Mouse (Mus musculus) neural tube, embryonic 15.5 days (tissue): ENCODE data around the gene Sephs1. TPM values are rescaled to one million over a fixed set of nuclear protein-coding genes. Genes with fewer than 3 reads are reported as not detected.

ENCODE experiments used
- ATAC-seq: fragments of 200-750 bp; cut with Nextera tagmentation; 2 replicates; pipeline ENCODE4 v1.8.0; 2017; ENCODE audit warnings: mild to moderate bottlenecking, moderate TSS enrichment, moderate library complexity; ENCODE audit not compliant: low FRiP score
- H3K27ac ChIP-seq: fragments of 300-500 bp; sonication (generic); replicated peaks from 2 replicates; pipeline ENCODE4 v1.5.1; 2015; ENCODE audit warnings: mild to moderate bottlenecking, inconsistent platforms
- H3K27me3 ChIP-seq: fragments of 300-500 bp; sonication (generic); replicated peaks from 2 replicates; pipeline ENCODE4 v1.6.1; 2015; ENCODE audit warnings: inconsistent platforms
- H3K36me3 ChIP-seq: fragments of 300-500 bp; sonication (generic); 2 replicates; pipeline ENCODE4 v1.6.1; 2015; ENCODE audit warnings: inconsistent platforms
- H3K4me1 ChIP-seq: fragments of 300-500 bp; sonication (generic); 2 replicates; pipeline ENCODE4 v1.6.1; 2015; ENCODE audit warnings: inconsistent platforms
- H3K4me2 ChIP-seq: fragments of 300-500 bp; sonication (generic); 2 replicates; pipeline ENCODE4 v1.6.1; 2015; ENCODE audit warnings: inconsistent platforms, mild to moderate bottlenecking, moderate library complexity
- H3K4me3 ChIP-seq: fragments of 300-500 bp; sonication (generic); replicated peaks from 2 replicates; pipeline ENCODE4 v1.5.1; 2015; ENCODE audit warnings: mild to moderate bottlenecking, inconsistent platforms
- H3K9ac ChIP-seq: fragments of 300-500 bp; sonication (generic); replicated peaks from 2 replicates; pipeline ENCODE4 v1.6.1; 2015; ENCODE audit warnings: mild to moderate bottlenecking, inconsistent platforms
- H3K9me3 ChIP-seq: fragments of 300-500 bp; sonication (generic); replicated peaks from 2 replicates; pipeline ENCODE4 v1.6.1; 2016; ENCODE audit warnings: inconsistent platforms
- WGBS: fragments of 180-500 bp; shearing (Covaris S2); methylation state at CpG from one replicate; pipeline ENCODE4 v1.1.7; 2015; ENCODE audit warnings: mixed read lengths; 5-methylcytosine and 5-hydroxymethylcytosine counted together
- polyA plus RNA-seq: library from polyadenylated mRNA; unstranded; fragments of >200 nt; fragmentation: Nextera tagmentation; extraction: Ambion mirVana; gene quantifications from 2 replicates; pipeline ENCODE4 v1.2.1, GENCODE M21; 2015

Gene Sephs1
- polyA plus RNA-seq, 1 experiment from 2014 or later = 43.8 TPM

- 75% methylated on average over 3 of the region's 3 CpGs for WGBS
These were observed 5.2 kb upstream of the Sephs1 start for GRCm38 (mm10) chr2:4876131-4876530.

DNA sequence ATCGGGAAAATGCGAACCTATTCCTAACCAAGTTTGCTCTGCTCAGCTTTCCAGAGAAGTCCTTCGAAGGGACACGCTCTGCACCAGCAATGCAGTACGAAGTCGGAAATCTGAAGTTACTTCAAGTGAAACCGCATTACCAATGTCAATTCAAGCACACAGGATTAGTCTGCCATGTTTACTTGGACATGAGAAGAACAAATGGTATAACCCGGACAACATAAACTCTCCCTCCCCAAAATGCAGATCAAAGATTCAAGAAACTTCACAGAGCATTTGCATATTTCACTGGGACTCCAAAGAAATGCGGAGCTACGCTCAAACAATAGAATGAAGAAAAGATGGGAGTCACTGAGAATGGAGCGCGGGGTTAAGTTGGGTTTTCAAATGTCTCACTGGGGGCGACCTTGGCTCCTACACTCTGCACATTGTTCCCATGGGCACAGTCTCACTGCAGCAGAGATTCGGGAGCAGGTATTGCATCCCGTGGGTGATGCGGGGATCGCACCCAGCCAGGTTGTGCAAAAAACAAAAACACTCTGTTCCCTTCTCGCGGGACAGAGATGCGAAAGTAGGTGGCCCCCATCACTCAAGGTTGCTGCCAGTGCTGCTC is 521 bp upstream of the Sephs1 start:
- peaks cover 1% of the 10 kb centered on the region for H3K36me3 ChIP-seq
- H3K9ac ChIP-seq = peak overlapping the region; percentile 99
- peak overlapping the region; percentile 69 for H3K4me2 ChIP-seq
- WGBS = 2% methylated on average over 20 of the region's 20 CpGs
- no peaks in the 10 kb centered on the region for H3K27me3 ChIP-seq
- H3K4me1 ChIP-seq = peaks cover 35% of the 10 kb centered on the region
- no peaks in the 10 kb centered on the region for H3K9me3 ChIP-seq
- ATAC-seq = peak; percentile 16
- peak overlapping the region; percentile 100 for H3K27ac ChIP-seq
- peak overlapping the region; percentile 96 for H3K4me3 ChIP-seq

More at GRCm38 (mm10) chr2:4876131-4876530, 5.2 kb upstream of the Sephs1 start:
- H3K9me3 ChIP-seq = no peaks in the 10 kb centered on the region
- no peak overlapping the region for H3K9ac ChIP-seq
- H3K4me1 ChIP-seq = peaks cover 15% of the 10 kb centered on the region
- H3K27me3 ChIP-seq = no peaks in the 10 kb centered on the region
- H3K27ac ChIP-seq = no peak overlapping the region
- no peaks in the 10 kb centered on the region for H3K36me3 ChIP-seq
- ATAC-seq = no peak
- H3K4me3 ChIP-seq = no peak overlapping the region
- no peak overlapping the region for H3K4me2 ChIP-seq

DNA sequence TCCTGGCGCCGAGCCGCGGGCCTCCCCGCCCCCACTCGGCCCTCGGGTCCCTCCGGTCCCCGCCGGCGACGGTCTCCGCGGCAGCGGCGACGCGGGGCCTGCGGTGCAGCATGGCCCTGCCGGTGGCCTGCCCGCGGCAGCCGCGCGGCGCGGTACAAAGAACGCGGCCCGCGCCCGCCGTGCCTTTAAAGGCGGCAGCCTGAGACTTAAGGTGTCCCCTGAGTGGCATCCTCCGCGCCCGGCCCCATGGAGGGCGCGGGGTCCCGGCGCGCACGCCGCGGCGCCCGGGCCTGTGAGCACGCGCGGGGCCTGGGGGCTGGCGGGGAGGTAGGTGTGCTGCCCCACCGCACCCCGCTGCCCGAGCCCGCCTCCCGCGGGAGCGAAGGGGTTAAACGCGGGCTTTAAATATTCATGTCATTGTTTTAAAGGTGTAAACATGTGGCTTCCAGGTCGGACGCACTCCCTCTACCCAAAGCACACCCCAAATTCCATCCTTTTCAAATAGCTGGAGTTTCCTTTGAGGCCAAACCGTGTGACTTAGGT is 956 bp downstream of the Sephs1 start:
- H3K9ac ChIP-seq = peak overlapping the region; percentile 99
- WGBS = under 1% methylated on average over 61 of the region's 63 CpGs
- H3K4me1 ChIP-seq = peaks cover 35% of the 10 kb centered on the region
- ATAC-seq = peak; percentile 64
- peak overlapping the region; percentile 100 for H3K27ac ChIP-seq
- no peaks in the 10 kb centered on the region for H3K9me3 ChIP-seq
- H3K4me2 ChIP-seq = peak overlapping the region; percentile 69
- peak overlapping the region; percentile 96 for H3K4me3 ChIP-seq
- no peaks in the 10 kb centered on the region for H3K27me3 ChIP-seq
- peaks cover 16% of the 10 kb centered on the region for H3K36me3 ChIP-seq

DNA sequence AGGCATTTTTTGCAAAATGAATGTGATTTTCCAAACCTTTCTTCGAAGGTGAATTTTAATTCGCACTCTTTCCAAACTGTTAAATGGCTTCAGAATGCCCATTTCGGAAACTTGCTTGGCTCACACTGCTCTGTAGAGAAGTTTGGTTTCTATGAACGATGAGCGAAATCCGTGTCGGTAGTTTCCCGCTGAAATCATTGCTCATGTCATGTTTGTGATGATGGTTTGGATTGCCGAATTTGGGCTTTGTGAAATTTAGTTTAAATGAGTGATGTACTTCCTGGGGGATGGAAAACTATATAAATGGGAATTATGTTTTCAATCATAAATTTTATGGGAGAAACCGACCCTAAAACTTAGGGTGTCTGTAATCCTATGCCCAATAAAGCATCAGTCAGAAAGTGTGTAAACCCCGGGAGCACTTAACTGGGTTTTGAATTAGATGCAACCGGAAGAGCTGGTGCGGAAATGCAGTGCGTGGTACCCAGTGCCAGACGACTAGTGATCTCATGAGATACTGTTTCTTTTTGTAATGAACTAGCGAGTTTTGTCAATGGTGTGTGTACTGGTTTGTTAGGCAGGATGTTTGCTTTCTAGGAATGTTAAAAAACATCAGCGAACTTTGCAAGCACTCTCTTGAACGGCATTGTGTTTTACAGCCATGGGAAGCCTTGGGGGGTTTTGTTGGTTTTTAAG is 1.8 kb downstream of the Sephs1 start:
- Histone ChIP-seq H3K9ac (peak overlapping the region; percentile 99), H3K9me3 (no peaks in the 10 kb centered on the region), H3K4me3 (peak overlapping the region; percentile 96), H3K4me2 (peak overlapping the region; percentile 69), H3K27me3 (no peaks in the 10 kb centered on the region), H3K36me3 (peaks cover 24% of the 10 kb centered on the region), H3K27ac (peak overlapping the region; percentile 100), H3K4me1 (peaks cover 35% of the 10 kb centered on the region)
- no peak for ATAC-seq
- 2% methylated on average over 18 of the region's 18 CpGs for WGBS

DNA sequence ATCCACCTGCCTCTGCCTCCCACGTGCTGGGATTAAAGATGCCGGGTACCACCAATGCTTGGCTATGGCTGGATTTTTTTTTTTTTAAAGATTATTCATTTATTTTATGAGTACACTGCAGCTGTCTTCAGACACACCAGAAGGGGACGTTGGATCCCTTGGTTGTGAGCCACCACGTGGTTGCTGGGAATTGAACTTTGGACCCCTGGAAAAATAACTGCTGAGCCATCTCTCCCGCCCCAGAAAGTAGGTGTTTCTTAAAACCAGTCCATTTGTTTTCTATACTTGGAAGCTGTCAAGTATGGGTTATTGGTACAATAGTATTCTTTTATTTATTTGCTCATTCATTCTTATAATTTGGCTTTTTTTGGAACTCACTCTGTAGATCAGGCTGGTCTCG is 5.5 kb downstream of the Sephs1 start:
- no peaks in the 10 kb centered on the region for H3K9me3 ChIP-seq
- peaks cover 20% of the 10 kb centered on the region for H3K4me1 ChIP-seq
- no peak overlapping the region for H3K4me2 ChIP-seq
- no peak for ATAC-seq
- H3K4me3 ChIP-seq = no peak overlapping the region
- H3K9ac ChIP-seq = no peak overlapping the region
- H3K27ac ChIP-seq = no peak overlapping the region
- peaks cover 57% of the 10 kb centered on the region for H3K36me3 ChIP-seq
- no peaks in the 10 kb centered on the region for H3K27me3 ChIP-seq
- 95% methylated on average over 6 of the region's 6 CpGs for WGBS

- peaks cover 70% of the 10 kb centered on the region for H3K36me3 ChIP-seq
- ATAC-seq = no peak
- no peak overlapping the region for H3K4me2 ChIP-seq
- no peak overlapping the region for H3K4me3 ChIP-seq
- 90% methylated on average over 2 of the region's 2 CpGs for WGBS
- H3K4me1 ChIP-seq = no peaks in the 10 kb centered on the region
- no peak overlapping the region for H3K9ac ChIP-seq
- no peaks in the 10 kb centered on the region for H3K27me3 ChIP-seq
- no peak overlapping the region for H3K27ac ChIP-seq
- no peaks in the 10 kb centered on the region for H3K9me3 ChIP-seq
These were observed 14.2 kb downstream of the Sephs1 start for GRCm38 (mm10) chr2:4895598-4895997.

DNA sequence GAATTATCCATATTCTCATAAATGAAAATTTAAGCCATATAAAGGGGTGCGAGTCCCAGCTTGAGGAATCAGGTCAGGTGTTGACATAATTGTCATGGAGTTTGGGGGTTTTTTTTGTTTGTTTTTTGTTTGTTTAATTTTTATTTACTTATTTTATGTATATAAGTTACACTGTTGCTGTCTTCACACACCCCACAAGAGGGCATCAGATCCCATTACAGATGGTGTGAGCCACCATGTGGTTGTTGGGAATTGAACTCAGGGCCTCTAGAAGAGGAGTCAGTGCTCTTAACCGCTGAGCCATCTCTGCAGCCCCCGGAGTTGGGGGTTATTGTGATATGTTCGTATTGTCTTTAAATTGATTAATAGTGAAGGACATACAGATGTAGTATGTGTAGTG is 15.6 kb downstream of the Sephs1 start:
- Histone ChIP-seq H3K27me3 (no peaks in the 10 kb centered on the region), H3K27ac (no peak overlapping the region), H3K4me1 (no peaks in the 10 kb centered on the region), H3K4me3 (no peak overlapping the region), H3K4me2 (no peak overlapping the region), H3K36me3 (peaks cover 71% of the 10 kb centered on the region), H3K9ac (no peak overlapping the region), H3K9me3 (no peaks in the 10 kb centered on the region)
- ATAC-seq = no peak
- WGBS = 98% methylated on average over 4 of the region's 4 CpGs

GRCm38 (mm10) chr2:4900624-4901023 is 19.3 kb downstream of the Sephs1 start:
- WGBS = 98% methylated on average over 6 of the region's 6 CpGs
- H3K36me3 ChIP-seq = peaks cover 66% of the 10 kb centered on the region
- H3K4me3 ChIP-seq = no peak overlapping the region
- no peak overlapping the region for H3K4me2 ChIP-seq
- H3K9ac ChIP-seq = no peak overlapping the region
- no peak for ATAC-seq
- no peak overlapping the region for H3K27ac ChIP-seq
- no peaks in the 10 kb centered on the region for H3K27me3 ChIP-seq
- H3K9me3 ChIP-seq = no peaks in the 10 kb centered on the region
- H3K4me1 ChIP-seq = no peaks in the 10 kb centered on the region

- H3K27me3 ChIP-seq = no peaks in the 10 kb centered on the region
- H3K4me2 ChIP-seq = no peak overlapping the region
- no peak overlapping the region for H3K4me3 ChIP-seq
- no peak overlapping the region for H3K9ac ChIP-seq
- H3K27ac ChIP-seq = no peak overlapping the region
- 91% methylated on average over 5 of the region's 5 CpGs for WGBS
- H3K36me3 ChIP-seq = peaks cover 72% of the 10 kb centered on the region
- H3K9me3 ChIP-seq = no peaks in the 10 kb centered on the region
- H3K4me1 ChIP-seq = no peaks in the 10 kb centered on the region
- ATAC-seq = no peak
These were observed 21.0 kb downstream of the Sephs1 start for GRCm38 (mm10) chr2:4902346-4902745.

DNA sequence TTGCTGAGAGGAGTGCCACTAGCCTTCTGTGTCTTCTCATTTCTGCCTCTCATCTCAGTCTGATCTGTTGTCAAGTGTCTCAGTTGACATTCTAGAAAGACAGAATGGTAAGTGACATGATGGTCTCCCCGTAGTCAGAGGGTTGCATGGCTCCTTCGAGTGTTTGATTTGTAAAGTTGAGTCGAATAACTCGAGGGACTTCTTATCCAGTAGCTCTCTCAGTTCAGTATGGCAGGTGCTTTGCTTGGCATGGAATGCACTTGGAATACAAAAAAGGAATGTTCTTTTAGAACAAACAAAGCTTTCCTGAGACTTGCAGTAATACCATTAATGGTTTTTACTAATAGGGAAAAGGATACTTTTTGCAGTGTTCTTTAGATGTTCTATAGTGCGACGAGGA is 25.8 kb downstream of the Sephs1 start:
- ATAC-seq = no peak
- Histone ChIP-seq H3K9me3 (no peaks in the 10 kb centered on the region), H3K36me3 (peaks cover 45% of the 10 kb centered on the region), H3K4me3 (no peak overlapping the region), H3K9ac (no peak overlapping the region), H3K4me1 (no peaks in the 10 kb centered on the region), H3K27ac (no peak overlapping the region), H3K27me3 (no peaks in the 10 kb centered on the region), H3K4me2 (no peak overlapping the region)
- WGBS = 93% methylated on average over 6 of the region's 6 CpGs

DNA sequence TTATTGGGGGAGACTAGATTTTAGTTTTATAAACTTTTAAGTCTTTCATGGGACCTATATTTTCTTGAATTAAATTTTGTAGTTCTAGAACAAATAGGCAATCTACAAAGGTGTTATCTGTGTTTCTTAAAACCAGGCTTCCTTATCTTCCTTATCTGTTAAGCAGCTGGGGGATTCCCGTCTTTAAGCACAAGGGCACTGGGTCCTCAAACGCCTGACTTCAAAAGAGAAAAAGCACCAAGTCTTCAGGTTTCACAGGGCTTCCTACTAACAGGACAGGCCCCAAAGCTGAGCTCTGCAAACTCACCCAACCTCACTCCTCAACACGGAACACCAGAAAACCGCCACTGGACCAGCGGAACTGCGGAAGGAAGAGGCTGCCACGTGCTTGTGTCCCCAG is 26.6 kb downstream of the Sephs1 start:
- Histone ChIP-seq H3K9ac (no peak overlapping the region), H3K4me2 (no peak overlapping the region), H3K4me3 (no peak overlapping the region), H3K27me3 (no peaks in the 10 kb centered on the region), H3K36me3 (peaks cover 41% of the 10 kb centered on the region), H3K27ac (no peak overlapping the region), H3K9me3 (no peaks in the 10 kb centered on the region), H3K4me1 (no peaks in the 10 kb centered on the region)
- no peak for ATAC-seq
- WGBS = 85% methylated on average over 7 of the region's 7 CpGs

DNA sequence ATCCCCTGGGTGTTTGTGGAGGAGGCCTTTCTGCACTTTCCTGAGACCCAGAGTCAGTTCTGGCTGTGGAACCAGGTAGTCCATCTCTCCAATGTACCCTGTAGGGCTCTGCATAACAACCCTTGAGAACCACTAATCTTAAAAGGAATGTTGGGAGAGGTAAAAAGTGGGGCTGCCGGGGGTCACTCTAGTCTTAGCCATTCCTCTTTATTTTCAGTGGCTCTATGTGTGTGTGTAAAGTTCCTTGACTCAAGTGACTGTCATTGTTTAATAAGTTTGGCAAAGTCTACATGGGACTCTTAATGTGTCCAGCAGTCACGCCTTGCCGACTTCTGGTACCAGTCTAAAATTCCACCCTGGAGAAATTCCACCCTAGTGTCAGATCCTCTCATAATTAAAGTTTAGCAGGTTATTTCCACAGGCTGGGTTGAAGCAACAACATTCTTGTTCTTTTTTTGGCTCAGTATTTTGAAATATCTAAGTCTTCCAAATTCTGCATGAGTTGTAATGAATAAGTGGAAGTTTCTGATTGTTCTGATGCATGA is 27.5 kb downstream of the Sephs1 start:
- H3K27me3 ChIP-seq = no peaks in the 10 kb centered on the region
- no peak overlapping the region for H3K27ac ChIP-seq
- H3K4me3 ChIP-seq = no peak overlapping the region
- no peak overlapping the region for H3K9ac ChIP-seq
- no peaks in the 10 kb centered on the region for H3K4me1 ChIP-seq
- H3K36me3 ChIP-seq = peaks cover 41% of the 10 kb centered on the region
- 94% methylated on average over 3 of the region's 3 CpGs for whole genome bisulfite sequencing
- no peaks in the 10 kb centered on the region for H3K9me3 ChIP-seq
- ATAC-seq = no peak
- H3K4me2 ChIP-seq = no peak overlapping the region
